Mouse (Mus musculus) forebrain, embryonic 12.5 days (tissue): ENCODE measurements around the gene Ispd. TPM values are rescaled to one million over a fixed set of nuclear protein-coding genes. Genes with fewer than 3 reads are reported as not detected.

ENCODE experiments used
- ATAC-seq: fragments of 200-750 bp; cut with Nextera tagmentation; 2 replicates; pipeline ENCODE4 v1.8.0; 2017; ENCODE audit warnings: moderate TSS enrichment; ENCODE audit not compliant: low FRiP score
- H3K27ac ChIP-seq: fragments of 300-500 bp; sonication (generic); 2 replicates; pipeline ENCODE4 v1.5.1; 2016; ENCODE audit warnings: mild to moderate bottlenecking
- H3K27me3 ChIP-seq: fragments of 300-500 bp; sonication (generic); 2 replicates; pipeline ENCODE4 v1.6.1; 2016; ENCODE audit warnings: mild to moderate bottlenecking
- H3K36me3 ChIP-seq: fragments of 300-500 bp; sonication (generic); replicated peaks from 2 replicates; pipeline ENCODE4 v1.6.1; 2016; ENCODE audit warnings: mild to moderate bottlenecking
- H3K4me1 ChIP-seq: fragments of 300-500 bp; sonication (generic); 2 replicates; pipeline ENCODE4 v1.6.1; 2016
- H3K4me2 ChIP-seq: fragments of 300-500 bp; sonication (generic); 2 replicates; pipeline ENCODE4 v1.6.1; 2016; ENCODE audit warnings: mild to moderate bottlenecking, moderate library complexity
- H3K4me3 ChIP-seq: fragments of 300-500 bp; sonication (generic); replicated peaks from 2 replicates; pipeline ENCODE4 v1.5.1; 2016; ENCODE audit warnings: mild to moderate bottlenecking
- H3K9ac ChIP-seq: fragments of 300-500 bp; sonication (generic); 2 replicates; pipeline ENCODE4 v1.6.1; 2016; ENCODE audit warnings: mild to moderate bottlenecking
- H3K9me3 ChIP-seq: fragments of 300-500 bp; sonication (generic); 2 replicates; pipeline ENCODE4 v1.6.1; 2016
- WGBS: fragments of 180-500 bp; shearing (Covaris S2); methylation state at CpG from one replicate; pipeline ENCODE4 v1.1.7; 2016; 5-methylcytosine and 5-hydroxymethylcytosine counted together
- polyA plus RNA-seq: library from polyadenylated mRNA; unstranded; fragments of >200 nt; fragmentation: Nextera tagmentation; extraction: Ambion mirVana; gene quantifications from 2 replicates; pipeline ENCODE4 v1.2.1, GENCODE M21; 2016

Gene Ispd
- polyA plus RNA-seq, 1 experiment from 2014 or later: 8.0 TPM

GRCm38 (mm10) chr12:36386991-36387390 is 5.7 kb downstream of the Ispd start:
- H3K4me3 ChIP-seq: no peak overlapping the region
- no peaks in the 10 kb centered on the region for H3K36me3 ChIP-seq
- no peak for ATAC-seq
- 0 out of 2 replicates have a peak, but pooled peaks cover 4% of the 10 kb centered on the region for H3K9me3 ChIP-seq
- no peak overlapping the region for H3K9ac ChIP-seq
- H3K4me1 ChIP-seq: 0 out of 2 replicates have a peak, but pooled peaks cover 5% of the 10 kb centered on the region
- H3K4me2 ChIP-seq: no peak overlapping the region
- WGBS: 89% methylated on average over 4 of the region's 4 CpGs
- H3K27me3 ChIP-seq: no peaks in the 10 kb centered on the region
- no peak overlapping the region for H3K27ac ChIP-seq

DNA sequence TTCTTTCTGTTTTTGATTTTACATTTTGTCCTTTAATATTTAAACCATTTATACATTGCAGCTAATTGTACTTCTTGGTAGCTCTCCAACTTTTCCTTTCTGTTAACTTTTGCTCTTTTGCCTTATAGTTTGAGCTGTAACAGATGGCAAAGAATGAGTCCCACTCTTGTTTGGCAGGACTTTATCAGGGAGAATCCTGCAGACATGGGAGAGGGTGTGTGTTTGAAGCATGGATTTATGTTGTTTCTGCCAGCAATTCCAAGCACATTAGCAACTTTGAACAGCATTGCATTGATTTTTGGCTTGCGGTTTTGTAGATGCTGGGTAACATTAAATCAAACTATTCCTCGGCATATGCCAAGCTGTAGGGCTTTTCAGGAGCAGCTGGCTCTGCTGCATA is 13.9 kb downstream of the Ispd start:
- H3K36me3 ChIP-seq: no peaks in the 10 kb centered on the region; the same call in 1 of the 2 replicates
- H3K4me3 ChIP-seq: no peak overlapping the region
- no peak overlapping the region for H3K27ac ChIP-seq
- no peak overlapping the region for H3K9ac ChIP-seq
- no peaks in the 10 kb centered on the region for H3K4me1 ChIP-seq
- no peaks in the 10 kb centered on the region for H3K27me3 ChIP-seq
- no peak overlapping the region for H3K4me2 ChIP-seq
- ATAC-seq: no peak
- 96% methylated on average over 2 of the region's 2 CpGs for WGBS
- H3K9me3 ChIP-seq: 0 out of 2 replicates have a peak, but pooled peaks cover 5% of the 10 kb centered on the region

- H3K4me3 ChIP-seq: no peak overlapping the region
- H3K27me3 ChIP-seq: no peaks in the 10 kb centered on the region
- 85% methylated on average over 10 of the region's 10 CpGs for WGBS
- no peaks in the 10 kb centered on the region for H3K4me1 ChIP-seq
- no peaks in the 10 kb centered on the region for H3K36me3 ChIP-seq
- H3K9me3 ChIP-seq: no peaks in the 10 kb centered on the region
- no peak for ATAC-seq
- no peak overlapping the region for H3K4me2 ChIP-seq
- H3K9ac ChIP-seq: no peak overlapping the region
- H3K27ac ChIP-seq: no peak overlapping the region
Measured at GRCm38 (mm10) chr12:36423677-36424076, 42.4 kb downstream of the Ispd start.

GRCm38 (mm10) chr12:36425258-36425657 is 44.0 kb downstream of the Ispd start:
- no peak overlapping the region for H3K4me2 ChIP-seq
- H3K27ac ChIP-seq: no peak overlapping the region
- WGBS: 75% methylated on average over 7 of the region's 7 CpGs
- no peaks in the 10 kb centered on the region for H3K9me3 ChIP-seq
- no peak overlapping the region for H3K9ac ChIP-seq
- no peak overlapping the region for H3K4me3 ChIP-seq
- ATAC-seq: no peak
- H3K4me1 ChIP-seq: no peaks in the 10 kb centered on the region
- no peaks in the 10 kb centered on the region for H3K36me3 ChIP-seq
- H3K27me3 ChIP-seq: no peaks in the 10 kb centered on the region

GRCm38 (mm10) chr12:36426163-36427045 is 45.2 kb downstream of the Ispd start:
- Histone ChIP-seq H3K27ac (no peak overlapping the region), H3K4me2 (no peak overlapping the region), H3K4me3 (no peak overlapping the region), H3K9me3 (no peaks in the 10 kb centered on the region), H3K9ac (no peak overlapping the region), H3K27me3 (no peaks in the 10 kb centered on the region), H3K36me3 (no peaks in the 10 kb centered on the region), H3K4me1 (no peaks in the 10 kb centered on the region)
- 83% methylated on average over 15 of the region's 15 CpGs for WGBS
- ATAC-seq: no peak

DNA sequence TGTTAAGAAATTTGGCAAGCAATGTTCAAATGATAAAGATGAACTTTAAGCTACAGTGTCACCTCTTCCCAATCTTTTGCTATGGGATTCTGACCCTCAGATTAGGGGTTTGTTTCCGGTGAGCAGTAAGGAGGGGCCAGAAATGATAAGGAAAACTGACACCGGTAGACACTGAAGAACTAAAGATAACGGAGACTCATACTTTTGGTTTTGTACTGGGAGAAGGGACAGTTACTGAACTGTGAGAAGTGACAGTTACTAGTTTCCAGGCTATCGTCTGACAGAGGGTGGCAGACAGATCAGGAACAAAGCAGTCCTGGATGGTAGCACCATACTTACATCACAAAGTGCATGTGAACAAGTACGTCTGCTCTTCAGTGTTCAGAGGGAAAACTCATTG is 55.7 kb downstream of the Ispd start:
- Histone ChIP-seq H3K4me1 (no peaks in the 10 kb centered on the region), H3K4me3 (no peak overlapping the region), H3K36me3 (no peaks in the 10 kb centered on the region), H3K9me3 (no peaks in the 10 kb centered on the region), H3K9ac (no peak overlapping the region), H3K4me2 (no peak overlapping the region), H3K27ac (no peak overlapping the region), H3K27me3 (no peaks in the 10 kb centered on the region)
- 82% methylated on average over 5 of the region's 5 CpGs for WGBS
- no peak for ATAC-seq

DNA sequence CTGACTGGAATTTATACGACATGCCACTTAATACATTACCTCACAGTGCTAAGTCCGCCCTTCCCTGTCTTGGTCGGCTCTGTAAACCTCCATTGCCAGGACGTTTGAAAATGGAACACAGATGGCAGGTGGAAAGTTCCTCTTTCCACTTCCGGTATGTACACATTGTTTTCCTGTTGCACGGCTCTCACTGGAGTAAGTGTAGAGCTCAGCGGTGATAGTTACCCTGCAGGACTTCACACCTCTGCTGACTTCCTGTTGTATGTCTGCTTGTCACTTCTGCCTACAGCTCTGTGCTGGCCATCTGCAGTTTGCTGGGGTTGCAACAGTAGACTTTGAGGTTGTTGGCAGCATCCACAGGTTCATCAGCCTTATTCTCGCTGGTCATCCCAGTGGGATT is 58.1 kb downstream of the Ispd start:
- WGBS: 90% methylated on average over 8 of the region's 8 CpGs

GRCm38 (mm10) chr12:36456002-36456401 is 74.8 kb downstream of the Ispd start:
- H3K4me1 ChIP-seq: no peaks in the 10 kb centered on the region
- no peak for ATAC-seq
- 90% methylated on average over 3 of the region's 3 CpGs for WGBS

More for the DNA sequence above, 58.1 kb downstream of the Ispd start:
- Histone ChIP-seq H3K4me3 (no peak overlapping the region), H3K9ac (no peak overlapping the region), H3K9me3 (no peaks in the 10 kb centered on the region), H3K4me1 (no peaks in the 10 kb centered on the region), H3K27ac (no peak overlapping the region), H3K27me3 (no peaks in the 10 kb centered on the region), H3K4me2 (no peak overlapping the region), H3K36me3 (no peaks in the 10 kb centered on the region)
- ATAC-seq: no peak

DNA sequence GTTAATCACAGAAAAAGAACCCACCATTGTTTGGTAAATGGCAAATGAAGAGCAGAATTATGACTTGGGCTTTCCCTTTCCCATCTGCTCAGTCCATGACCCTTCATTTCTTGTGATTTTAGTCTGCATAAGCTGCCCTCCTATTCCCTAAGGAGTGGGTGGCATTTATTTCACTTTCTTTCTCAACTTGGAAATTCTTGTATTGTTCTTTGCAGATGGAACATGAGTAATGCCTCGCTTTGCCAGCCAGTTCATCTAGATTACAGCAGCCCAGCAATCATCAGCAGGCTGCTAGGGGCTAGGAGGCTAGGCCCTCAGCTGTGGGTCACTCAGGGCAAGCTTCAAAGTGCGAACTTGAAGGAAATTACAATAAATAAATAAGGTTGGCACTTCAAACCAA is 76.5 kb downstream of the Ispd start:
- no peaks in the 10 kb centered on the region for H3K27me3 ChIP-seq
- H3K4me1 ChIP-seq: no peaks in the 10 kb centered on the region
- no peak overlapping the region for H3K9ac ChIP-seq
- no peak for ATAC-seq
- H3K27ac ChIP-seq: no peak overlapping the region
- 84% methylated on average over 2 of the region's 2 CpGs for WGBS
- H3K4me2 ChIP-seq: no peak overlapping the region
- no peaks in the 10 kb centered on the region for H3K36me3 ChIP-seq
- no peak overlapping the region for H3K4me3 ChIP-seq
- H3K9me3 ChIP-seq: no peaks in the 10 kb centered on the region

More at GRCm38 (mm10) chr12:36456002-36456401, 74.8 kb downstream of the Ispd start:
- Histone ChIP-seq H3K9ac (no peak overlapping the region), H3K36me3 (no peaks in the 10 kb centered on the region), H3K4me2 (no peak overlapping the region), H3K4me3 (no peak overlapping the region), H3K27me3 (no peaks in the 10 kb centered on the region), H3K9me3 (no peaks in the 10 kb centered on the region), H3K27ac (no peak overlapping the region)

GRCm38 (mm10) chr12:36468325-36469044 is 87.2 kb downstream of the Ispd start:
- H3K9me3 ChIP-seq: no peaks in the 10 kb centered on the region
- no peaks in the 10 kb centered on the region for H3K27me3 ChIP-seq
- no peak overlapping the region for H3K27ac ChIP-seq
- H3K36me3 ChIP-seq: no peaks in the 10 kb centered on the region
- no peak overlapping the region for H3K4me3 ChIP-seq
- H3K4me1 ChIP-seq: no peaks in the 10 kb centered on the region
- WGBS: 93% methylated on average over 6 of the region's 6 CpGs
- H3K4me2 ChIP-seq: no peak overlapping the region
- ATAC-seq: no peak
- H3K9ac ChIP-seq: no peak overlapping the region

DNA sequence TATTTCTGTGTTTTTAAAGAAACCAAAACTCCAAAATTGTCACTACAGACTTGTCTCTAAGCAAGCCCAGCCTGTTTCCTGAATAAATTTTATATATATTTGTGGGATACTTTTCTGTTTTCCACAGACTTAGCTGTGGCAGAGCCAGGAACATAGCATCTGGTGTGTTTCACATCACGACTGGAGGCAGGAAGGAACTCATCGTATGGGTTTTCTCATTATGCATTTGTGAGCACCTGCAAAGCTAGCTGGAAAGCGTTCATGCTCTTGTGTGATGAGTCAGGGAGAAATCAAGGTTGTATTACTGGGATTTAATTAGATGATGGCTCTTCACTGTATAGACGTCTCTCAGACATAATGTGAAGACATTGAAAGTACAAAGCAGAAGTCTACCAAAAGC is 90.2 kb downstream of the Ispd start:
- no peak for ATAC-seq

GRCm38 (mm10) chr12:36474171-36474570 is 92.9 kb downstream of the Ispd start:
- H3K9ac ChIP-seq: no peak overlapping the region
- H3K36me3 ChIP-seq: no peaks in the 10 kb centered on the region
- no peaks in the 10 kb centered on the region for H3K27me3 ChIP-seq
- no peak overlapping the region for H3K27ac ChIP-seq
- no peak for ATAC-seq
- WGBS: 86% methylated on average over 3 of the region's 3 CpGs
- no peak overlapping the region for H3K4me3 ChIP-seq
- no peaks in the 10 kb centered on the region for H3K4me1 ChIP-seq
- H3K9me3 ChIP-seq: no peaks in the 10 kb centered on the region
- H3K4me2 ChIP-seq: no peak overlapping the region

More for the DNA sequence above, 90.2 kb downstream of the Ispd start:
- Histone ChIP-seq H3K4me1 (no peaks in the 10 kb centered on the region), H3K27me3 (no peaks in the 10 kb centered on the region), H3K36me3 (no peaks in the 10 kb centered on the region), H3K9me3 (no peaks in the 10 kb centered on the region), H3K27ac (no peak overlapping the region), H3K9ac (no peak overlapping the region), H3K4me2 (no peak overlapping the region), H3K4me3 (no peak overlapping the region)
- WGBS: 83% methylated on average over 4 of the region's 4 CpGs
